Mouse (Mus musculus) adrenal gland, adult 18-20 months (tissue): ENCODE results near the gene Fgfr2. TPM values are rescaled to one million over a fixed set of nuclear protein-coding genes. Genes with fewer than 3 reads are reported as not detected.

Experiments used
- DNase-seq, 2 experiments: peaks; one replicate each; pipeline ENCODE4 v3.0.0; 2021 to 2022; ENCODE audit warnings: low spot score in 2 of 2
- total RNA-seq, 2 experiments: library from RNA; stranded (reverse); gene quantifications; 1 replicate in 1 of 2; 2 replicates in 1 of 2; pipeline ENCODE4 v1.2.3; 2021

The Fgfr2 gene
- total RNA-seq, 2 experiments from 2014 or later = 294 to 308 TPM

GRCm38 (mm10) chr7:132640946-132641345, 482.2 kb downstream of the Fgfr2 start:
- DNase-seq = no peak

DNA sequence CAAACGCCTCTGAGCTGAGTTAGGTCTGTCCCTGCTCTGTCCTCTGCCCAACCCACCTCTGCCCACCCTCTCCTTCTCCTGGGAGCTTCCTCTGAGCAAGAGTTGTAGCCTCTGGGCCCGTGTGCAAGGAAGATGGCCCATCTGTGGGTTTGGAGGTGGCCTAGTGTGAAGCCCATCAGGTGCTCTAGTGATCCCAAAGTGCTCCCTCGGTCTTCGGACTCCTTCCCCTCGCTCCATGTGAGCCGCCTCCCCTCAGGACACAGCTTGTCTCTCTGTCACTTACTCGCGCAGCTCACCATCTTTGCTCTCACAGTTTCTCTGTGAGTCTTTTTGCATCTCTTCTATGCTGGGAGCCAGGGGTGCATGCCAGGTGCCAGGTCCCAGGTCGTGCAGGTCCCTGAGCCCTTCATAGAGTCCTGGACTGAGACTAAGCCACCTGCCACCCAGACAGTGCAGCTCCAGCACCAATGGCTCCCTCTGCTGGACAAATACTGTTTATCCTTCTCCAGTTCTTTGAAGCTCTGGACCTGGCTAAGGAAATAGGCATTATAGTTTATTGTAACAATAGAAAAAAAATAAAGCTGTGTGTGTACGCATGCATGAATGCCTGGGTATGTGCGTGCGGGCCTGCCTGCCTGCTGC, 484.6 kb downstream of the Fgfr2 start:
- peak in 1 of 2 experiments; percentile 34 for DNase-seq

DNA sequence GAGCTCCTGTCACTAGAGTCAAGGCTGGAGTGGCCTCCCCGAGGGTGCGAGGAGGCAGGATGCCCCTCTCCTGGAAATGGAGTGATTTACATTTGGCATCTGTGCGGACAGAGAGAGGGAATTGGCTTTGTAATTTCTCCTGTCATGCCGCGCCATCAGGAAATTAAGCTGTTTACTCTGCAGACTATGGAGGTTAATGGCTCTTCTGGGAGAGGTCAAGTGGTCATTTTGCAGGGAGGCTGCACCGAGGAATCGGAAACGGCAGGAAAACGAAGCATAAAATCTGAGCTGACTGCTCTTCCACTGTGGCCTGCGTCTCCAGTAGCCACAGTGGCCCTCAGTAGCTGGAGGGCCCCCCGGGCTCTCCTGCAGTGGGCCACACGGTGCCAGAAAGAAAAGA, 485.9 kb downstream of the Fgfr2 start:
- DNase-seq = no peak

DNA sequence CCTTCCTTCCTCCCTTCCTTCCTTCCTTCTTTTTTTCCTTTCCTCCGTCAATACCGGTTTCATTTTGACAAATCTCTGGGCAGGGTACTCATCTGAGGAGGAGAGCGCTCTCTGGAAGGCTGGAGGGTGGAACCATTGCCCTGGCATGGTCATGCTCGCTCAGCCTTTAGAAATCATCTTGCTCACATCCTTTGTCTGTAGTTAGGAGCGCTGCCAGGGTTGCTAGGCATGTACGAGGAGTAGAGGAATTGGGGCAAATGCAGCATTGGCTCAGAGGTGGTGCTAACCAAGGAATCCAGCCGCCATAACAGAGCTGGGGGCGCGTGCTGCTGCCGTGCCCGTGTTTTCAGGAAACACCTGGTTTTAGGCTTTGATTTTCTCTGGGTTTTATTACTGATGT, 491.8 kb downstream of the Fgfr2 start:
- DNase-seq = no peak

- DNase-seq = no peak
These were observed 495.7 kb downstream of the Fgfr2 start for GRCm38 (mm10) chr7:132627448-132627847.

DNA sequence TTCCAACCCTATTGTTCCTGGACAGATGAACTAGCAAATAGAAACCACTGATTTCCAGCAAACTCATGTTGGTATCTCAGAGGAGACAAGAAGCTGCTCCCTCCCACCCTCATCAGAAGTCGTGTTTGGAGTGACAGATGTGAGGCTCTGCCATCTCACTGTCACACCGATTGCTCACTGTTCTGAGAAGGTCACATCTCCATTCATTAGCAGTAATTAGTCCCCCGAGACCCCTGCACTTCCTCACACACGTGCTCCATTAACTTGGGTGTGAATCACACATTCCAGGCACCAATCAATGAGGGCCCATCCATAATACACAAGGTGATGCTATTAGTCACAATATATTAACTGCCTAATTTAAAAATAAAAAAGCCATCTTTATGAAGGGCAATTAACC, 497.0 kb downstream of the Fgfr2 start:
- no peak for DNase-seq

DNA sequence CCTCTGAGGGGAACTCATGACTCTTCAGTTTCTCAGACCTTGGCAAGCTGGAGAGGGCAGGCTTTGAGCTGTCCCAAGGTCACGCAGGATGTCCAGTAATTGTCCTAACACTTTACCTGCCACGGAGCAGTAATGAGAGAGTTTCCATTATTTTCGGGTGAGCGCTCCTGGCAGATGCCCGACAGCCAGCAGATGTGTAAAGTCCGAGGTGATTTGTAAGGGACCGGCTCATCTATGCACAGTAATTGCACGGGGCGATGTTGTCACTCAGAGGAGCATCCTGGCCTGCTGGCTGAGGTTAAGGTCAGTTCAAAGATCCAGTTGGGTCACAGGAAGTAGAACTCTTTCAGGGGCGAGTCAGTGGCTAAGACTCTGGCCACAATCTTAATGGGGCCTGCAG, 499.0 kb downstream of the Fgfr2 start:
- no peak for DNase-seq

GRCm38 (mm10) chr7:132619975-132620918, 502.9 kb downstream of the Fgfr2 start:
- DNase-seq = no peak

- no peak for DNase-seq
These were observed 503.6 kb downstream of the Fgfr2 start for GRCm38 (mm10) chr7:132619549-132619948.

DNA sequence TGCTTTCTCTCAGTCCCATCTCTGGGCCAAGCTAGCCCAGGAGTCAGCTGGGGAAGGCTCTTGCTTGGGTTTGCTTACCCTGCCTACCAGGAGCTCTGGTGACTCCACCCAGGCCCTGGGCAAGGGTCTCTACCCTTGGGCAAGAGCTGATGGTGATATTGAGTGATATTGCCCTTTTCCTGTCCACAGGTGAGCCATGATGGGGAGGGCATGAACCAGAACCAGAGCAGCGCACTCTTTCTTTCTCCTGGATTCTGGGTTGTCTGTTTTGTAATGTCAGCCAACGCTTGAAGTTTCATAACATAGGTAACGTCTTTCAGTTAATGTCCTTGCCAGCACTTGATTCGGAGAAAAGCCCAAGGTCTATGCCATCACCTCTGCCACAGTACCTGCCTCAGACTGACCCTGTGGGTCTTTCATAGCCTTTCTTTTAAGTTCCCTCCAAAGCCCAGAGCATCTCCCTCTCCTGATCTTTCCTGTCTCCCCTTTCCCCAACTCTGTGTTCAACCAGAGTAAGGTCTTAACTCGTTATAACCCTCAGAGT, 506.1 kb downstream of the Fgfr2 start:
- no peak for DNase-seq

GRCm38 (mm10) chr7:132616391-132616790, 506.8 kb downstream of the Fgfr2 start:
- no peak for DNase-seq

- no peak for DNase-seq
These were observed 507.8 kb downstream of the Fgfr2 start for GRCm38 (mm10) chr7:132615346-132615745.

- no peak for DNase-seq
These were observed 511.6 kb downstream of the Fgfr2 start for GRCm38 (mm10) chr7:132611530-132611929.

DNA sequence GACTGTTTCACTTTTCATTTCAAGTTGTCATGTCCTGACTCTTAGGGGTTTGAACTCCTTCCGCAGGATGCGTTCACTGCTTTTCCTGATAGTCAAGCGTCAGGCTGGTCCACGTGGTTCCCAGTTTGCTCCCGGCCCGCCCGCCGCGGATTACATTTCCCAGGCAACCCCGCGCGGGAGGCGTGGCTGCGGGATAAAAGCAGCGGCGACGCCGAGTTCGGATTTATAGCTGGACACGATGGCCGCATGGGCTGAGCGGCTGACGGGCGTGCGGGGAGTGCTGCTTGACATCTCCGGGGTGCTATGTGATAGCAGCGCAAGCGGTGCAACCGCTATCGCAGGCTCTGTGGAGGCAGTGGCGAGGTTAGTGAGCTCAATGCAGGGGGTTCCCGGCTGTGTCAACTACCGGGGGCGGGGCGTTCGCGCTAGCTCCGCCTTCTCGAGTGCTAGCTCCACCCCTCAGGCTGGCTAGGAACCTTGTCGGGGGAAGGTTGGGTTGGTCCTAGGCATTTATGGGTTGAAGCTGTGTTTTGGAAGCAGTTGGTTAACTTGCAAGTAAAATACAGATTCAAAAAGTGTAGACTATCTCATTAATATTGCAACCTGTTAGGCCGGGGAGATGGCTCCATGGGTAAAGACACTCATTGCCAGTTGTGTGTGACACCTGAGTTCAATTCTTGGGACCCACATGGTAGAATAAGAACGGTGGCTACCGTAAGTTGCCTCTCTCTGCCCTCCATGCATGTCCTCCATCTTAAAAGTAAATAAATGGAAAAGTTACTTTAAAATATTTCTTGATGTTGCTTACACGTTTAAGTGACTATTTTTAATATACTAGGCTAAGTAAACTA, 512.5 kb downstream of the Fgfr2 start, which contains the start of gene Lhpp:
TSS of gene Lhpp (plus strand) at position 171 of the 851 bp plus-strand sequence.
- DNase-seq = peak; percentile 83 to 84

GRCm38 (mm10) chr7:132608316-132609020, 514.7 kb downstream of the Fgfr2 start:
- DNase-seq = no peak

DNA sequence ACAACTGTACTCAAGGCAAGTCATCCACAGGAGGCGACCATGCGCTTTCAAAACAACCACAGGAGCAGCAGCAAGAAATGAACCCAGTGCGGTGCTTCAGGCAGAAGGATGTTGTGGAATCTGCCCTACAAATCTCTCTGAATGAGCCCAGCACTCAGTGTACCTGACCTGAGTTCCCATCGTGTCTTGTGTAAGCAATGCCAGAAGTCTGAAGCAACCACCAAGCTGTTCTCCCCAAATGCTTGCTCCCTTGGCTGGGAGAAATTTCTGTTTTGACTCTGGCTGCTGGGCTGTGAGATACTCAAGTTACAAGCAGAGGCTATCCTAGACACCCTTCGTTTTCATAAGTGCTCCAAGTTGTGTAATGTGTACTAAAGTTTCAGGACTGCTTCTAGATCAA, 517.5 kb downstream of the Fgfr2 start:
- no peak for DNase-seq

DNA sequence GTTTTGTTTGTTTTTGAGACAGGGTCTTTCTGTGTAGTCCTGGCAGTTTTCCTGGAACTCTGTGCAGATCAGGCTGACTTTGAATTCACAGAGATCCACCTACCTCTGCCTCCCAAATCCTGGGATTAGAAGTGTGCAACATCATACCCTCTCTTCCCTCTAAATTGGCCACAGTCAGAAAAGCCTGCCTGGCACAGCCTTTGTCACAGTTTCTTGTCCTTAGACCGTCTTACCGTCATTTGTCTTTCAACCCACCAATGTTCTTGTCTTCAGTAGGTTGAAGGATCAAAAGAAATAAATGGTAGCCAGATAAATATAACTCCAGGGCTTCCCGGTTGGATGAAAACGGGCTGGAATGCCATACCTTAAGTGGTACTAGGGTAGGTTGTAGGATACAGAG, 518.4 kb downstream of the Fgfr2 start:
- DNase-seq = no peak

- DNase-seq = no peak
These were observed 522.2 kb downstream of the Fgfr2 start for GRCm38 (mm10) chr7:132600926-132601325.

DNA sequence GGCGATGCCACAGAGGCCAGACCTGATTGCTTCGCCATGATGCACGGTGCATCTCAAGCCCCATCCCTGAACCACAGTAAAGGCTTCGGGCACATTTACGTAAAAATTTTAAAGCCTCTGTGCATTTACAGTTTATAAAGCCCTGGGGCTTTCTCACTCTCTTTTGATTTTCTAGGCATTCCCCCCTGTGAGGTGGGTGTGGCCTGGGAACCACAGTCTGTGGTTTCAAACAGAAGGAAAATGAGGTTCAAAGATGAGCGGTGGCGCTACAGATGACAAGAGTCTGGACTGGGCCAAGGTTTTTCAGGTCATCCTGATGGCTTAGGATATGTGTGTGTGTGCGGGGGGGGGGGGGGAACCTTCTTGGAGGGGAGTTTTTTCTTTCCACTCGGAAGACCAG, 523.1 kb downstream of the Fgfr2 start:
- DNase-seq = no peak
